Mouse (Mus musculus) heart, embryonic 16.5 days (tissue): ENCODE results near the gene Dennd1c. TPM values are rescaled to one million over a fixed set of nuclear protein-coding genes. Genes with fewer than 3 reads are reported as not detected.
A peak's percentile ranks its signal among the peaks of the same experiment; 100 is the strongest.

Experiments used
- ATAC-seq: fragments of 200-750 bp; cut with Nextera tagmentation; replicated peaks from 2 replicates; pipeline ENCODE4 v1.8.0; 2017; ENCODE audit warnings: moderate number of reproducible peaks; ENCODE audit not compliant: insufficient read depth, low FRiP score; ENCODE audit errors: extremely low read depth
- H3K27ac ChIP-seq: fragments of 300-500 bp; sonication (generic); 2 replicates; pipeline ENCODE4 v1.5.1; 2014; ENCODE audit warnings: mild to moderate bottlenecking, low read length, control low read depth, moderate library complexity
- H3K27me3 ChIP-seq: fragments of 300-500 bp; sonication (generic); 2 replicates; pipeline ENCODE4 v1.6.1; 2014; ENCODE audit warnings: low read length, mixed read lengths; ENCODE audit not compliant: control insufficient read depth, insufficient read depth
- H3K36me3 ChIP-seq: fragments of 300-500 bp; sonication (generic); 2 replicates; pipeline ENCODE4 v1.6.1; 2014; ENCODE audit not compliant: control insufficient read depth, insufficient read depth
- H3K4me1 ChIP-seq: fragments of 300-500 bp; sonication (generic); 2 replicates; pipeline ENCODE4 v1.6.1; 2014; ENCODE audit warnings: low read length, mixed read lengths; ENCODE audit not compliant: control insufficient read depth, insufficient read depth
- H3K4me2 ChIP-seq: fragments of 300-500 bp; sonication (generic); 2 replicates; pipeline ENCODE4 v1.6.1; 2014; ENCODE audit warnings: low read depth, mild to moderate bottlenecking, control low read depth, low read length
- H3K4me3 ChIP-seq: fragments of 300-500 bp; sonication (generic); 2 replicates; pipeline ENCODE4 v1.5.1; 2014; ENCODE audit warnings: mild to moderate bottlenecking, control low read depth, low read length
- H3K9ac ChIP-seq: fragments of 300-500 bp; sonication (generic); 2 replicates; pipeline ENCODE4 v1.6.1; 2014; ENCODE audit warnings: low read length, control low read depth
- H3K9me3 ChIP-seq: fragments of 300-500 bp; sonication (generic); replicated peaks from 2 replicates; pipeline ENCODE4 v1.6.1; 2016; ENCODE audit warnings: low read length; ENCODE audit not compliant: control insufficient read depth
- WGBS: fragments of 180-500 bp; shearing (Covaris S2); extraction: QIAGEN DNeasy Blood & Tissue Kit; methylation state at CpG from one replicate; pipeline ENCODE4 v1.1.7; 2014; 5-methylcytosine and 5-hydroxymethylcytosine counted together
- polyA plus RNA-seq: library from polyadenylated mRNA; unstranded; fragments of >200 nt; fragmentation: Nextera tagmentation; extraction: Ambion mirVana; gene quantifications from 2 replicates; pipeline ENCODE4 v1.2.1, GENCODE M21; 2015

Gene Dennd1c
- polyA plus RNA-seq, 1 experiment from 2014 or later: 4.1 TPM

DNA sequence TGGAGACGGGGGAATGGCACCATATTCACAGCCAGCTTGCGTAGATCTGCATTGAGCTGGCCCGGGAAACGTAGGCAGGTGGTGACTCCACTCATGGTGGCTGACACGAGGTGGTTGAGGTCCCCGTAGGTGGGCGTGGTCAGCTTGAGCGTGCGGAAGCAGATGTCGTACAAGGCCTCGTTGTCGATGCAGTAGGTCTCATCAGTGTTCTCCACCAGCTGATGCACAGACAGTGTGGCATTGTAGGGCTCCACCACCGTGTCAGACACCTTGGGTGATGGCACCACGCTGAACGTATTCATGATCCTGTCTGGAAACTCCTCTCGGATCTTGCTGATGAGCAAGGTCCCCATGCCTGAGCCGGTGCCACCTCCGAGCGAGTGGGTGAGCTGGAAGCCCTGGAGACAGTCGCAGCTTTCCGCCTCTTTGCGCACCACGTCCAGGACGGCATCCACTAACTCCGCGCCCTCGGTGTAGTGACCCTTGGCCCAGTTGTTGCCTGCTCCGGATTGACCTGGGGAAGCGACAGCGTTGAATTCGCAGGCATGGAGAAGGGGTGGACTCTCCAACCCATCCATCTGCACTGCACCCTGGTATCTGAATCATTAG is 3.0 kb upstream of the Dennd1c start:
- Histone ChIP-seq H3K4me3 (no peak overlapping the region), H3K9me3 (no peaks in the 10 kb centered on the region), H3K27ac (no peak overlapping the region), H3K27me3 (no peaks in the 10 kb centered on the region), H3K9ac (no peak overlapping the region), H3K36me3 (no peaks in the 10 kb centered on the region), H3K4me1 (no peaks in the 10 kb centered on the region), H3K4me2 (no peak overlapping the region)
- WGBS: 92% methylated on average over 31 of the region's 31 CpGs
- no peak for ATAC-seq

DNA sequence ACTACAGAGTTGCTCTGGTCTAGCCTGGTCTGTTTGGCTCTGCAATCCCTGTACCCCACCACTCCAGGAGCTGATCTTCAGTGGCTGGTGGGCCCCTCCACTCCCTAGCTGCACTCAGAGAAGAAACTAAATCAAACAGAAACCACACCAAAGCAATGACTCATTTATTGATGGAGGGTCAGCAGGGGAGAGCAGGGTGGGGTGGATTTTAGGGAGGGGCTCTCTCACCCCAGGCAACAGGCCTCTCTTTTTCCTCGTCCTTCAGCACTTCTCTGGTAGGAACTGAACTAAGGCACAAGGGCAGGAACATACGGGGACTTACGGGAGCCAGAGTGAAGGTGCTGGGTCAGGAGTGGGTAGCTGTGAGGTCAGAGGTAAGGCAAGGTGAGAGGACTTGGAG is 1.6 kb upstream of the Dennd1c start:
- ATAC-seq: no peak
- Histone ChIP-seq H3K4me2 (no peak overlapping the region), H3K4me3 (no peak overlapping the region), H3K36me3 (no peaks in the 10 kb centered on the region), H3K9me3 (no peaks in the 10 kb centered on the region), H3K27me3 (no peaks in the 10 kb centered on the region), H3K4me1 (no peaks in the 10 kb centered on the region), H3K9ac (no peak overlapping the region), H3K27ac (no peak overlapping the region)
- 72% methylated on average over 3 of the region's 3 CpGs for WGBS

GRCm38 (mm10) chr17:57076916-57077315 is 1.4 kb downstream of the Dennd1c start:
- no peak overlapping the region for H3K9ac ChIP-seq
- no peak overlapping the region for H3K27ac ChIP-seq
- H3K9me3 ChIP-seq: no peaks in the 10 kb centered on the region
- no peak for ATAC-seq
- WGBS: 44% methylated on average over 3 of the region's 3 CpGs
- H3K4me2 ChIP-seq: no peak overlapping the region
- H3K4me1 ChIP-seq: no peaks in the 10 kb centered on the region
- H3K27me3 ChIP-seq: no peaks in the 10 kb centered on the region; the same call in none of the 2 replicates
- no peak overlapping the region for H3K4me3 ChIP-seq
- H3K36me3 ChIP-seq: no peaks in the 10 kb centered on the region

DNA sequence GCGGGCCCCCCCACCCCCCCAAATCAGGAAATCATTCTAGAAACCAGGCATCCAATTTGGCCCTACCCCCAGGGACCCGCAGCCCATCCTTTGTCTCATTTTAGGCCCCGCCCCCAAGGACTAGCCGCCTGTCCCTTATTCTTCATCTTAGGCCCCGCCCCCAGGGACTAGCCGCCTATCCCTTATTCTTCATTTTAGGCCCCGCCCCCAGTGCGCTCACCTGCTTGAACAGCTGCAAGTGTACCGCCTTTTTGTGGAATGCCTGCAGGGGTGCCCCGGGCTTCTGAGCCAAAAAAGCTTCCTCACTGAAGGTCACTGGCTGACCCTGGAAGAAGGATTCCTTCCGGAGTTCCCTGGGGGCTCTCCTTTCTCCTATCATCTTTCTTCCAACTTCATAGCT is 7.6 kb downstream of the Dennd1c start:
- no peak overlapping the region for H3K4me3 ChIP-seq
- H3K4me2 ChIP-seq: no peak overlapping the region
- no peaks in the 10 kb centered on the region for H3K36me3 ChIP-seq
- ATAC-seq: no peak
- H3K27ac ChIP-seq: no peak overlapping the region
- no peaks in the 10 kb centered on the region for H3K9me3 ChIP-seq
- H3K27me3 ChIP-seq: peaks cover 20% of the 10 kb centered on the region
- H3K4me1 ChIP-seq: 0 out of 2 replicates have a peak, but pooled peaks cover 2% of the 10 kb centered on the region
- 3% methylated on average over 11 of the region's 11 CpGs for WGBS
- no peak overlapping the region for H3K9ac ChIP-seq

DNA sequence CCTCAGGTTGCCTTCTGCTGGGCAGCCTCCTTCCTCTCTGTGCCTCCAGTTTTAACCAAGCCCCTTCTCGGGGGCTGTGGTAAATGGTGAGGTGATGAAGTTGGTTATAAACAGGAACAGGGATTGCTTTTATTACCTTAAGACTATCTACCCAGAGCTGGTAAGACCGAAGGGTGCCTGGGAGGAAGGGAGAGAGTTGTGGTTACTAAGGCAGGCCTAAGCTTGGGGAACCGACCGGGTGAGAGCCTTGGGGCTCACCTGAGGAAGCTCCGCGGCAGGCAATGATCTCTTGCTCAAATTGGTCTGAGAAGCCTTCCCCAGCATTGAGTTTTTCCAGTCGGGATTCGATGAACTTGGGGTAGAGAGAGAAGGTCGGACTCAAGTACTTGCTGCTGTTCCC is 8.0 kb downstream of the Dennd1c start:
- H3K9me3 ChIP-seq: no peaks in the 10 kb centered on the region
- H3K4me2 ChIP-seq: no peak overlapping the region
- ATAC-seq: no peak
- 15% methylated on average over 9 of the region's 9 CpGs for WGBS
- H3K4me3 ChIP-seq: no peak overlapping the region
- H3K27me3 ChIP-seq: peaks cover 20% of the 10 kb centered on the region
- H3K36me3 ChIP-seq: no peaks in the 10 kb centered on the region
- no peak overlapping the region for H3K9ac ChIP-seq
- H3K4me1 ChIP-seq: 0 out of 2 replicates have a peak, but pooled peaks cover 2% of the 10 kb centered on the region
- H3K27ac ChIP-seq: no peak overlapping the region

DNA sequence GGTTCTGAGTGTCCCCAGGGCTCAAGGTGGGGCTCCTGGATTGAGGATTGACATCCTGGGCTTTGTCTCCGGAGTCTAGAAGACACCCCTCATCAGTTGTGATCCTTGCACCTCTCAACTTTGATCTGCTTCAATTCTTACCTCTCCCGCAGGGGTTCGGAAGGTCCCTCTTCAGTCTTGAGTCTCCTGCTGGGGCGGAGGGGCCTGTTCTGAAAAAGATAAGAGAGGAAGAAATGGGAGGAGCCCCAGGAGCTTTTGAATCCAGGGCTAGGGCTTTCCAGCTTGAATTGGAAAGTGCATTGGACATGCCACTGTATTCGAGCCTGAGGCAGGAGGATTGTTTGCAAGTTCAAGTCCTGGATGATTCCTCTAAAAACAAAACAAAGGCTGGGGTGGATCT is 11.4 kb downstream of the Dennd1c start:
- Histone ChIP-seq H3K9ac (no peak overlapping the region), H3K9me3 (no peaks in the 10 kb centered on the region), H3K4me1 (peaks cover 2% of the 10 kb centered on the region; the same call in 1 of the 2 replicates), H3K36me3 (no peaks in the 10 kb centered on the region), H3K4me2 (no peak overlapping the region), H3K27me3 (peaks cover 35% of the 10 kb centered on the region), H3K27ac (no peak overlapping the region), H3K4me3 (no peak overlapping the region)
- no peak for ATAC-seq
- WGBS: 42% methylated on average over 5 of the region's 5 CpGs

DNA sequence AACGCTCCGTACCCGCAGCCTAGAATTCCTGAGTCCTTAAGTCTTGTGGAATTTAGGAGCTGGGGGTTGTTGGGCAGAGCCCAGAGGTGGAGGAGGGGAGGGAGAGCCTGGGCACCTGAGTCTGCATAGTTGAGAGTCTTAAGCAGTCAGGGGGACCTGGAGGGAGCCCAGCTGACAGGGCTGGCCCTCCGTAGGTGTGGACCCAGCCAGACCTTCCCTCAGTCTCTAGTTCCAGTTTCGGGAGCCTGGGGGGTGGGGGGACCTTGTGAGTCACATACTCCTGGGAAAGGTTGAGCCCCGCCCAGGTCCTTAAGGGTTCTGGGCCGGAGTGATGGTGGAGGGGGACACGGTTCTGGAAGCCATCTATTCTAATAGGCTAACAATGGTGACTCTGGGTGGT is 15.3 kb downstream of the Dennd1c start:
- no peak overlapping the region for H3K9ac ChIP-seq
- WGBS: 17% methylated on average over 8 of the region's 8 CpGs
- H3K27ac ChIP-seq: no peak overlapping the region
- H3K4me2 ChIP-seq: no peak overlapping the region
- peaks cover 14% of the 10 kb centered on the region for H3K4me1 ChIP-seq
- peaks cover 31% of the 10 kb centered on the region for H3K27me3 ChIP-seq
- no peak for ATAC-seq
- H3K9me3 ChIP-seq: no peaks in the 10 kb centered on the region
- H3K4me3 ChIP-seq: no peak overlapping the region; the same call in 1 of the 2 replicates
- H3K36me3 ChIP-seq: no peaks in the 10 kb centered on the region

DNA sequence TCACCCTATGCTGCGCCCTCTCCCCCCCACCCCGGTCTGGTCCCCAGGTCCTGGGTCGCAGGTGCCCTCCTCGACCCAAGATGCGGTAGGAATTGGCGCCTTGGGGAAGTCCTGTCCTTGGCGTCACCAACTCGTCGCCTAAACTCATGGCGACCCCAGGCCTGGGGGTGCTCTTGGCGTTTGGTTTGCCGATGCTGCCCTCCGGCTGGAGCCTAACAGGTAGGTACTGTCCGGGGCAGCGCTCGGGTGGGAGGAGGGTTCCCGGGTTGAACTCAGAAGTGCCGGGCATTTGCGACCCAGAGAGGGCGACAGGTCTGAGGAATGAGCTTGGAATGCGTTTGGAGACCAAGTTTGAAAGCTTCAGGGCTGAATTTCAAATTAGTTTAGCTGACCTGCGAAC is 15.8 kb downstream of the Dennd1c start:
- Histone ChIP-seq H3K4me3 (peak overlapping the region; percentile 44), H3K27me3 (peaks cover 31% of the 10 kb centered on the region), H3K9me3 (no peaks in the 10 kb centered on the region), H3K9ac (0 out of 2 replicates have a peak overlapping the region, but pooled peaks have one; percentile 6), H3K27ac (no peak overlapping the region), H3K36me3 (no peaks in the 10 kb centered on the region), H3K4me1 (peaks cover 17% of the 10 kb centered on the region), H3K4me2 (peak overlapping the region; percentile 57)
- ATAC-seq: no peak
- 3% methylated on average over 22 of the region's 22 CpGs for WGBS

GRCm38 (mm10) chr17:57062011-57062521 is 16.2 kb downstream of the Dennd1c start:
- 2% methylated on average over 39 of the region's 39 CpGs for WGBS
- Histone ChIP-seq H3K36me3 (no peaks in the 10 kb centered on the region), H3K27me3 (peaks cover 31% of the 10 kb centered on the region), H3K9me3 (no peaks in the 10 kb centered on the region), H3K4me2 (peak overlapping the region; percentile 57), H3K4me1 (peaks cover 17% of the 10 kb centered on the region), H3K27ac (no peak overlapping the region), H3K9ac (0 out of 2 replicates have a peak overlapping the region, but pooled peaks have one; percentile 6), H3K4me3 (peak overlapping the region; percentile 44)
- ATAC-seq: no peak
